Mouse (Mus musculus): ENCODE measurements around the gene Lst1.

Gene Lst1

DNA sequence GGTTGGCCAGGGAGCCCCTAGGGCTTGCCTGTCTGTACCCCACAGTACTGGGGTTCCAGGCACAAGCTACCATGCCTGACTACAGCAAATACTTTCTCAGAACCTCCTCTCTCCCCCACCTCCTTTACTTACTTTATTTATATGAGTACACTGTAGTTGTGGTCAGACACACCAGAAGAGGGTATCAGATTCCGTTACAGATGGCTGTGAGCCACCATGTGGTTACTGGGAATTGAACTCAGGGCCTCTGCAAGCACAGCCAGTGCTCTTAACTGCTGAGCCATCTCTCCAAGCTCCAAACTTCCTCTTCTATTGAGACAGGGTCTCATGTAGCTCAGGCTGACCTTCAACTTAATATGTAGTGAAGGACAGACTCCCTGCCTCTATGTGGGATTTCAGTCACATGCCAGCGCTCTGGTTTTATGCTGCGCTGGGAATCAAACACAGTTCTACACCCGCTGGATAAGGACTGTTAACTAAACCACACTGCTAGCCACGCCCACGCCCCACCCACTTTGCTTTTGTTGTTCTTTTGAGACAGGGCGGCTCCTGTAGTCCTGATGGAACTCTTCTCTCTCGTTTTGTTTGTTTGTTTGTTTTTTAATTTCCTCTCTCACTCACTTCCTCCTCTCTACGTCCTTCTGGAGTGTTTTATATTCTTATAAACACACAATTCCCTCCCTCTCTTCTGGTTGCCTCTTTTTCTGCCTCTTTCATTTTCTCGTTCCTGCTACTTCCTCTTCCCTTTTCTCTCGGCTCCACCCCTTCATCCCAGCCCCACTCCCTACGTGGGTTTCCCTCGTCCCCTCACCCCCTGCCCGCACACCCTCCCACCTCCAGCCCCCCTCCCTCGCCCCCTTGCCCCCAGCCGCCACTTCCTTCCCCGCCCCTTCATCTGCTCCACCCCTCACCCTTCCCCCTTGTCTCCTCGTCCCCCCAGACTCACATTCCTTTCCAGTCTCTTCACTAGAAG lies 2.3 kb downstream of the Lst1 start:
- no peak for DNase-seq (ENCODE audit: low spot score in 2 of 2)

GRCm38 (mm10) chr17:35180093-35180492 lies 8.1 kb downstream of the Lst1 start:
- DNase-seq (ENCODE audit: low spot score in 2 of 2) = no peak

- DNase-seq (ENCODE audit: low spot score in 2 of 2) = no peak
Measured at GRCm38 (mm10) chr17:35178528-35178927, 9.7 kb downstream of the Lst1 start.

- DNase-seq (ENCODE audit: low spot score in 2 of 2) = no peak
Measured at GRCm38 (mm10) chr17:35175968-35176367, 12.3 kb downstream of the Lst1 start, which contains the start of gene Aif1. TSS of gene Aif1 (minus strand) at chr17:35176068.

DNA sequence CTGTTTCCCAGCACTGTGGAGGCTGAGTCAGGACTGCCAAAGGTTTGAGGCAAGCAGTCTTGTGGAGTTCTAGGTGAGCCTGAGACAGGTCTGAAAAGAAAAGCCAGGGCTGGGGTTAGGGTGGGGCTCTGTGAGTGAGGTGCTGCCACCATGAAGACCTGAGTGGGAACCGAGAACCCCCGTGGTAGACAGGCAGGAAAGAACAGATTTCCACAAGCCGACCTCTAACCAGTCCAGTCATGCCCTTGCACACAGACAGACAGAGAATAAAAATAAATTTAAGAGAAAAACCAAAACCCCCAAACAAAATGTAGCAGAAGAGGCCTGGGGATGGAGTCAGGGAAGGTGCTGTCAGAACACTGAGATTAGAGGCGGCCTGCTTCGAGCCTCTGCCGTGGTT lies 12.9 kb downstream of the Lst1 start:
- no peak for DNase-seq (ENCODE audit: low spot score in 2 of 2)

DNA sequence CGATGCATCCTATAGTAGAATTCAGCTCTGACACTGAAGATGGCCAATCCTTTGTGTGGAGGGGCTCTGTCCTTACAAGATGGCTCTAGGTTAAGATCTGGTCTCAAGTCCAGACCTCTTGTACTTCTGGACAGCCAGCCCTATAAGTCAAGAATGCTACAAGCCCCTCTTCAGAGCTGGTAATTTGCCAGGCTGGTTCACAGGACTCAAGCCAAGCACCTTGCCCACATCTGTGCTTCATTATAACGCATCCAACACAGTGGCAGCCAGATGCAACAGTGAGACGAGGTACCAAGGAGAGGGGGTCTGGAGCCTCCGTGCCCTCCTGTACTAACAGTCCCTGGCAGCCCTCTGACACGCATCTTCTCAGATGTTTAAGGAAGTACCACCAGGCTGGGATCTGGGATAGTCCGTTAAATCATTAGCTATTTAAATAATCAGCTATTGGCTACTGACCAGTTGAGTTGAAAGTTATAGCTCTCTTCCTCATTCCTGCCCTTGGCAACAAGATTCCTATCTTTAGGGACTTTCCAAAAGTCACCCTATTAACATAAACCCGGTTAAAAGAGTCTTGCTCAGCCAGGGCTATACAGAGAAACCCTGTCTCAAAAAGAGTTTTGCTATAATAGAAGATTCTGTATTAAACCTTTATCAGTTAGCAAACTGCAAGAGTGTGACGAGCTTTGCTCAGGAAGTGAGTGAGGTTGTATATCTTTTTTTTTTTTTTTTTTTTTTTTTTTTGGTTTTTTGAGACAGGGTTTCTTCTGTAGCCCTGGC lies 13.8 kb downstream of the Lst1 start:
- no peak for DNase-seq (ENCODE audit: low spot score in 2 of 2)

GRCm38 (mm10) chr17:35173329-35173728 lies 14.9 kb downstream of the Lst1 start:
- no peak for DNase-seq (ENCODE audit: low spot score in 2 of 2)

- DNase-seq (ENCODE audit: low spot score in 2 of 2) = no peak
Measured at GRCm38 (mm10) chr17:35172445-35173234, 15.6 kb downstream of the Lst1 start.

DNA sequence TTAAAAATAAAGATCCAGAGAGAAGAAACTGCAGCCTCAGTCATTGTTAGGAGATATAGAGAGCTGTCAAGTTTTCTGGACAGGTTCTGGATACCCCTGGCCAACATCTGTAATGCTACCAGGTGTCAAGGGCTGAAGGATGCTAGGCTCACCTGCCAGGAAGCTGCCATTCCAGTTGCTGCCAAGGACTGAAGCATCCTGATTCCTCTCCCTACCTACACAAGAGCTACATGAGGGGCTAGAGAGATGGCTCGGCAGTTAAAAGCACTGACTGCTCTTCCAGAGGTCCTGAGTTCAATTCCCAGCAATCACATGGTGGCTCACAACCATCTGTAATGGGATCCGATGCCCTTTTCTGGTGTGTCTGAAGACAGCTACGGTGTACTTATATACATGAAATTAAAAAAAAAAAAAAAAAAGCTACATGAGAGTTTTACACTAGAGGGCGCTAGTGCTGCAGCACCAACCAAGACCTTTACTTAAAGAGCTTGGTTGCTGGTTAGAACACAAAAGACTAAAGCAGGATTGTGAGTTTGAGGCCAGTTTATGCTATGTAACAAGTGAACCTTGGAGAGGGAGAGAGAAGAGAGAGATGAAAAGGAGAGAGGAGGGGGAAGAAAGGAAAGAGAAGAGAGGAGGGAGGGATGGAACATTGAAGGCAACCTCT lies 19.6 kb downstream of the Lst1 start:
- no peak for DNase-seq (ENCODE audit: low spot score in 2 of 2)

- no peak for DNase-seq (ENCODE audit: low spot score in 2 of 2)
Measured at GRCm38 (mm10) chr17:35167794-35168193, 20.4 kb downstream of the Lst1 start.

DNA sequence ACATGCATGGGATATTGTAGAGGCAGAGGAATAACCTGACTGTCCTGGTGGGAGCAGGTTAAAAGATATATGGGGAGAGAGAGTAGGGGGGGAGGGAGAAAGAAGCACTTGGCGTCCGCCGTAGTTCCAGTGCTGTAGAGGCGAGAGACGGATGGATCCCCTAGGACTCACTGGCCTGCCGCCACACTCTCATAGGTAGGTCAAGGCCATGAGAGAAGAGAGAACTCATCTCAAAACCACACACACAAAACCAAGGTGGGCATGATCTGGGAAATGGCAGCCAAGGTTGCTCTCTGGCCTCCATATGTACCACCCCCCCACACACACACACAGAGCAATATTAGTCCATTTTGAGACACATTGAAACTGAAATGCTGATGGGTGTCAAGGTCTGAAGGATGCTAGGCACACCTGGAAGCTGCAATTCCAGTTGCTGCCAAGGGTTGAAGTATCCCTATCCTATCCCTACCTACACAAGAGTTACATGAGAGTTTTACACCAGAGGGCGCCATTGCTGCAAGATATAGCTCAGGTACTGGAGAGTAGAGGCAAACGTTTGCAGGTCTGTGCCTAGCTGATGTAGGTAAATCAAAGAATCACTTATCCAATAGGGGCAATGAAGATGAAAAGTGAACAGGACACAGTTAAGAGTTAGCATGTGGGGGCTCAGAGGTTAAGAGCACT lies 21.7 kb downstream of the Lst1 start:
- peak in 1 of 2 experiments; percentile 45 for DNase-seq (ENCODE audit: low spot score in 2 of 2)

DNA sequence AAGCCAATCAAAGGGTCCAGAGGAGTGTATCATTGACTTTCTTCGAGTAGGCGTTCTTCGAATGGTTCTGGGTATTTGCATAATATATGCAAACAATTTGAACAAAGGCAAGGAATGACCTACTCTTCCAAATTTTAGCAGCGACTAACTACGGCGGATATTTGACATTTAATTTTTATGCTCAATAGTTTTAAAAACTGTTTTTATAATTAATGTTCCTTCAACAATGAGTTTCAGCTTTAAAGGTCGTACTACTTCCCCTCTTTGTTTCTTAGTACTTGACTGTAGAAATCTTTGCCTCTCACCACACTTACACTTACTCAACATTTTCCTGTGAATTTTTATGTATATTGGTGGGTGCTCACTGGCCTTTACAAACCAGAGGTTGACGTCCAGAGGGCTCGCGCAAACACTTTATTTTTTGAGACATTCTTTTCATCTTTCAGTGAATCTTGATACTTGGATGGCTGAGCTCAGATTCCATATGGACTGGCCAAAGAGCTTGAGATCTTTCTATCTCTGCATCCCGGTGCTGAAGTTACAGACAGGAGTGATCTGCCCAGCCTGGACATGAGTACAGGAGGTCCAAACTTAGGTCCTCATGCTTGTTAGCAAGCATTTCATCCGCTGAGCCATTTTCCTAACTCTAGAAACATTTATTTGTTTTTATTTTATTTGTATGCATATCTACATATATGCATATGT lies 22.6 kb downstream of the Lst1 start:
- no peak for DNase-seq (ENCODE audit: low spot score in 2 of 2)

DNA sequence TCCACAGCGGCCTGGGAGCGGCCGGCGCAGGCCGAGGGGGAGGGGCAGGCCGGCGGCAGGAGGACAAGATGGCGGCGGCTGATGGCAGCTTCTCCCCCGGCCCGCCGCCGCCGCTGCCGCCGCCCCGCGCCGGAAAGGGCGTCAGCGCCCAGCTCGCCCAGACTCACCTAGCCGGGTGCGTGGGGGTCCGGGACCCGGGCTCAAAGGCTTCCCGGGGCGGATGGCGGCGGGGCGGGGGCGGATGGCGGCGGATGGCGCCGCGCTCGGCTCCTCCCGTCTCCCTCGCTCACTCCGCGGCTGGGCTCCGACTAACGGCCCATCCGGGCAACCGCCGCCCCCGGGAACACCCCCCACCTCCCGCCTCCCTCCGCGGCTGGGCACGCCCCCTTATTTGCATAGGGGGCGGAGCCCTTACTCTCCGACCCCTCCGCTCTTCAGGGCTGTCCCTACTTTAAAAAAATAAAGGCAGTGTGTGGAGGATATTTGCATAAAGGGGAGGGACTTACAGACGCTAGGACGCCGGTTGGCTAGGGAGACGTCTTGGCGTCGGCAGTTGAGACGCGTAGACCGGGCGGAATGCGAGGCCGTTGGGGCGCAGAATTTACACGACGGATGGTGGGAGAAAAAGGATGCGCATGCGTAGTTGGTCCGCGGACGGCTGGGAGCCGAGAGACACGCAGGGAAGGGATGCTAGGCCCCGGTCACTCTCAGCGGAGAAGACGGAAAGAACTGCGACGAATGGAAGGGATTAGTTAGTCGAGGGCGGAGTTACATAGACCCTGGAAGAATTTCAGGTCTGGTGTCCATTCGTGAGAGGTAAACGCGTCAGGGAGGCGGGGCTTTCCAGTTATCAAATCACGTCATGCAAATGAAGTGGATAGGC lies 23.4 kb downstream of the Lst1 start, which contains the start of gene Prrc2a:
Gene Prrc2a (minus strand): TSS at position 330 of the 883 bp plus-strand sequence.
- peak; percentile 98 to 99 for DNase-seq (ENCODE audit: low spot score in 2 of 2)

DNA sequence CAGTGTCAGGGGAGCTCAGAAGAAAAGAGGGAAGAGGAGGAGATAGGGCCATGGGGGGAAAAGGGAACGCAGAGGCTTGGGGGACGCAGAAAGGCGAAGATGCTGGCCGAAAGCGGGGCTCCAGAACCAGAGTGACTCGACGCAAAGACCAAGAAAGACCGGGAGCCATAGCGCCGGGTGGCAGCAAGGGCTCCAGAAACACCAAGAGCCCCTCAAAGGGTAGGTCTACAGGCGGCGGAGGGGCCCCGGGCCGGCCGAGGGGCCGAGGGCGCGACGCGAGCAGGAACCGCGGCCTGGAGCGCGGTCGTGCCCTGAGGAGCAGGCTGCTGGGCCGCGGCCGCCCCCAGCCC lies 24.0 kb downstream of the Lst1 start:
- DNase-seq (ENCODE audit: low spot score in 2 of 2) = no peak

DNA sequence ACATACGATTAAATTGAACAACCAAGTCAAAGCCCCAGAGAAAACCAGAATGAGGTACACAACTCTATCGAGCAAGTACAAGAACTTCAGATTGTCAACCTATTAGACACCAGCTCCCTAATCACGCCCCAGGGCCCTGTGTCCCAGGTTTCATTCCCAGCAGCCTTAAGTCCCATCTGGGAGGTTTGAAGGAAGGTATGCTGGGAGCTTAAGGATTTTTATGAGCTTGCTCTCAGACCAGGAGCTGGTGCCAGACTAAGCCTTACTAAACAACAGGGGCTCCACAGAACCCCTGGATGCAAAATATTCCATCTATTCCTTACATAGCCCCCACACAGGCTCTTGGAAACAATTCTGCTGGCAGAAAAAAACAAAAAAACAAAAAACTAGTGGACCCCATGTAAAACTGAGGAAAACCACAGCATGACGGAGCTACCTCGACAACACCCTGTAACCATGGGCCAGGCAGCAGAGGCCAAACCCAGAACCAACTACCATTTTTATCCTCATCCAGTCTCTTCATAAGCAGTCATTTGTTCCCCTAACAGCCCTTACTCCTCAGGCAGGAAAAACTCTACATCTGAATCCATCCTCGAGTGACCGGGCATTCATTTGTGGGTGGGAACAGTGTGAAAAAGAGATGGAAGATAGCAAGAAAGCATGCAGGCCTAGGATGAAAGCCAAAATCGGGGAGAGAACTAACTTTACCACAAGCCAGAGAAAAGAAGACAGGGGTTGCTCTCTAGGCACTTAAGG lies 24.7 kb downstream of the Lst1 start:
- DNase-seq (ENCODE audit: low spot score in 2 of 2) = no peak

GRCm38 (mm10) chr17:35162730-35163129 lies 25.5 kb downstream of the Lst1 start:
- DNase-seq (ENCODE audit: low spot score in 2 of 2) = no peak

- no peak for DNase-seq (ENCODE audit: low spot score in 2 of 2)
Measured at GRCm38 (mm10) chr17:35162121-35162520, 26.1 kb downstream of the Lst1 start.

DNA sequence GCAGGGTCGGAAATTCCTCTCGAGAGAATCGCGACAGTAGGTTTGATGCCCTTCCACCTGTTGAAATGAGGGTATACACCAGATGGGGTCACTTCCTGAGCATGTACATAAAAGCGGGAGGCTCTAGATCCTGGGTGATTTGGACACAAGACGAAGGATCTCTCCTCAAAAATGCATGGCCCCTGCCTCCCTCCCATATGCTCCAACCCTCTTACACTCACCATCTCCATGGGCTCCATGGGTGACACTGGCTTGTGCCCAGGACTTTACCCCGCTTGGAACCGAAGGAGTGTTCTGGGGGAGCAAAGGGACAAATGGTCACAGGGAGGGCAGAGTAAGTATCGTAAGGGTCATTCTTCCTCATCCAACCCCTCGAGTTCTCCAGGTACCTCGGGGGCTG lies 26.8 kb downstream of the Lst1 start:
- no peak for DNase-seq (ENCODE audit: low spot score in 2 of 2)
